Mouse (Mus musculus): ENCODE measurements around the gene Ankrd13d.

DNA sequence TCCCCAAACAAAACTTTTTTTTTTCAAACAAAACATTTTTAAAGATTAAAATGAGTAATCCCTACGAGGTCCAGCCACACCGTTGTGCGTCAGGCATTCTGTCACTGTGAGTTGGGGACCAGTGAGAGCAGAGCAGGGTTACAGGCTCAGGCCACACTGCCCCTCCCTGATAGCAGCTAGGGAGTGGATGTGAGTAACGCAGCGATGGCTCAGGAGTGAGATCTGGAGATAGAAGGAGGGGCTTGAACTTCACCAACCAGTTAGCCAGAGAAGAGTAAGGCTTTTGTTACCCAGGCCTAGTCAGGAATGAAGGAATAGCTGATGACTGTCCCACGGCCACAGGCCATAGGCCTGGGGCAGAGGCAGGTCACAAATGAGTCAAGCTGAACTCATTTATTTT, 38.2 kb downstream of the Ankrd13d start:
- TF ChIP-seq CTCF (IDR thresholded peaks at IDR 0.05; ENCODE audit: borderline replicate concordance, insufficient read depth, low read length) (no peak), POLR2A (IDR thresholded peaks at IDR 0.05; ENCODE audit: low read depth, low read length) (no peak)
